In genomic region chr4:45730862-45731831, GRCm38 (mm10) we compare ENCODE assay signal across 8 mouse cellular contexts.
DNase-seq lines count a peak whose midpoint lies in the region; ATAC-seq and TF ChIP-seq lines count a peak whose summit lies in the region.

No protein-coding gene starts in this region.

- no peaks in the 10 kb centered on the region for H3K4me1 ChIP-seq in lung, postnatal 0 days (ENCODE audit: insufficient read depth, low read depth, low read length)

- 0 out of 2 replicates have a peak, but pooled peaks have one; percentile 22 for ATAC-seq in granulocyte monocyte progenitor cell, adult 5-6 weeks (replicated peaks; ENCODE audit: poor library complexity, severe bottlenecking)
- ATAC-seq in lung, postnatal 0 days, result peak; percentile 65
- no peak for ATAC-seq in activated CD4-positive, CD25-positive, alpha-beta regulatory T cell, adult 4 months

- no peak overlapping the region for H3K4me3 ChIP-seq in lung, postnatal 0 days (ENCODE audit: low read depth, low read length)

- no peak overlapping the region for H3K4me2 ChIP-seq in lung, postnatal 0 days (replicated peaks; ENCODE audit: low read depth, low read length)

- no peaks in the 10 kb centered on the region for H3K36me3 ChIP-seq in lung, postnatal 0 days (ENCODE audit: insufficient read depth, low read length)

- WGBS in lung, postnatal 0 days, result 32% methylated on average over 14 of the region's 14 CpGs

- peak; percentile 78 for TF ChIP-seq CTCF in lung, postnatal 0 days (IDR thresholded peaks at IDR 0.05)

- H3K9me3 ChIP-seq in lung, postnatal 0 days (ENCODE audit: low read length), result no peaks in the 10 kb centered on the region

- H3K27me3 ChIP-seq in lung, postnatal 0 days (replicated peaks; ENCODE audit: insufficient read depth, low read length), result no peaks in the 10 kb centered on the region

- H3K9ac ChIP-seq in lung, postnatal 0 days (replicated peaks; ENCODE audit: low read depth), result no peak overlapping the region

- no peak for TF ChIP-seq EP300 in lung, postnatal 0 days (IDR thresholded peaks at IDR 0.05)

- no peak overlapping the region for H3K27ac ChIP-seq in lung, postnatal 0 days (ENCODE audit: low read length)

- intact Hi-C loops in heart, postnatal 10 days (cut with DNase I), result loop anchor here (2.0 kb wide), 1 partner anchor 124 kb away; no protein-coding TSS in a partner anchor
- intact Hi-C loops in heart, postnatal 25 days (cut with DNase I), result loop anchor here (5.0 kb wide), 1 partner anchor 41 kb away; no protein-coding TSS in a partner anchor

- DNase-seq in heart, postnatal 10 days, result peak; percentile 46 to 51
- no peak for DNase-seq in heart, postnatal 25 days (ENCODE audit: low spot score)
- DNase-seq in brain, adult 2 months (ENCODE audit: low read depth, low spot score), result peak; percentile 63
- DNase-seq in lung, postnatal 0 days (ENCODE audit: low spot score), result peak; percentile 74
- no peak for DNase-seq in natural killer cell, adult 2 months (ENCODE audit: low spot score in 2 of 2)
- DNase-seq in right cerebral cortex, postnatal 25 days, result no peak

Comparison
In these comparisons a context has a peak if more than half of its experiments do, and no peak if none do; other contexts are left out.
1. DNase-seq: peak in heart, postnatal 10 days (2 of 2), brain, adult 2 months (single experiment) and lung, postnatal 0 days (single experiment); none in heart, postnatal 25 days (single experiment), natural killer cell, adult 2 months (0 of 2) and right cerebral cortex, postnatal 25 days (single experiment).